Mouse (Mus musculus) lung, postnatal 14 days (tissue): ENCODE results near the gene 4930548H24Rik.
"Not testable (repeated sequence)": the region's sequence is repeated elsewhere in the genome, so short reads cannot be mapped to it uniquely, and the experiment has no call there.

Source experiments
- DNase-seq: peaks from one replicate; pipeline ENCODE4 v3.0.0; 2021

Gene 4930548H24Rik

DNA sequence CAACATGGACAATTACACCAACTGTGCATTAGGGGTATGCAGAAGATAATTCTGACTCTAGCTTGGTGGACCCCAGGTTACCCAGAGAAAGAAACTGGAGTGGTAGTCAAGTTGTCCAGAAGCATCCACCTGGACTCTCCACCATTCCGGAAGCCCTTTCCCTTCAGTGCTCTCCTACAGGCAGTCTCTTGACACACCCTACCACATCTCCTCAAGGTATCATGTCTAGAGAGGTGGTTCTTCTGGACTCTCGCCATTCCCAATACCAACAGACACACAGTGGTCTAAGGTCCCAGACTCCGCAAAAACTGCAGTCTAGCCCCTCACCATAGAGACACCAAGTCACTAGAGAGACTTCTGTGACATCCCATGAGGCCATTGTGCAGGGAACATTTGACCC, at the start of gene 4930548H24Rik:
Gene 4930548H24Rik (plus strand): TSS at position 301 of the 400 bp plus-strand sequence.
- DNase-seq: no peak

DNA sequence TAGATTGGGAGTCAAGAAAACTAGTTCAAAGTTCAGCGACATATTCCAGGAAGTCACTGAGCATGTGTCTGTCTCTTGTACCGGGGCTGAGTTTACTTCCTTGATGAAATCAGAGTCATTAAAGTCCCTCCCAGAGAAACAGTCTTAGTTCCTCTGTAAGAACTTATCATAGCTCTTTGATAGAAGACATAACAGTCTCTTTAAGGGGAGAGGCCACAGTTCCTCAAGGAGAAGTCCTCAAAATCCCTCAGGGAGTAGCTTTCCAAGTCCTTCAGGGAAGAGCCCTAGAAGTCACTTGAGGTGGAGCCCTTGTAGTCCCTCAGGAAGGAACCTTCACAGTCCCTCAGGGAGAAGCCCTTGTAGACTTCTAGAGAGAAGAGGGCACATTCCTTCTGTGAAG, 34.2 kb upstream of the 4930548H24Rik start:
- peak; percentile 25 for DNase-seq

DNA sequence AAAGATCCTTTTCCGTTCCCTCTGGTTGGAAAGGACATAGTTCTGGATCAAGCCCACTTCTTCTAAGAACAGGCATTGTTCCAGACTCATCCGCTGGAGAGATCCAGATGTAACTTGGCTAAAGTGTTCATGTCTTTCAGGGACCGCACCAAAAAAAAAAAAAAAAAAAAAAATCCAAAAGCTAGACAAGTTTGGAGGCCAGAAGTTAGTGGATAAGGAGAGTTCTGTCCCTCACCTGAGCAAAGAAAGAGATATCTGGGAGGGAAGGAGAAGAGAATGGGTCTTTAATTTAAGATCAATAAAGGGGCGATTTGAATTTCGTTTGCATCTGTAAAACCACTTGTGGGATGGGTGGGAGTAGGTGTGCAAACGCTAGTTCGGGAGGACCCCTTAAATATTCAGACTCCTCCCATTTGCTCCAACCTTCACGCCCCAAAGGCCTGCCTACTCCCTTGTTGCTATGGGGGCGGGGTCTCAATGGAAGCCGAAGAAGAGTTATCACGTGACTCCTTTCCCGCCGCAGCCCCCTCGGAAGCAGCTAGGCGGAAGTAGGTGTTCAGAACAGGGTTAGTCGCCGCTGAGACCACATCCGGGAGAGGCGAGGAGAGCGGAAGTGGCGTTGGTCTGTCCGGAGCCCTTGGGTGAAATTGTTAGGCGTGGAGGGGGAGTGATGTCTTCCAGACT, 33.5 kb upstream of the 4930548H24Rik start, which contains the start of gene Zfp512:
Gene Zfp512 (plus strand): TSS at position 554 of the 684 bp plus-strand sequence.
- peak; percentile 93 for DNase-seq

DNA sequence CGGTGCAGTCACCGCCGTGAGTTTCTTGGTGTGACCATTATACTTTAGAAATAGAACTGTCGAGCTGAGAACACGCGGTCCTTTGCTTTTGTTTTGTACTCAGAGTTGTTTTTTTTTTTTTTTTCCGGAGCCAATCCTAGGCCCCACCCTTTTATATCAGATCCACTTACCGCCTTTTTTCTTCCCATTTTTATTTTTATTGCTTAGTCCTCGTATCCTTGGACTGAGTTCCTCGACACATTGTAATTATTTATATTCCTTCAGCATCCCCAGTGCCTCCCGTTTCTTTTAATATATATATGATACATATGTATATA, 33.0 kb upstream of the 4930548H24Rik start:
- no peak for DNase-seq

DNA sequence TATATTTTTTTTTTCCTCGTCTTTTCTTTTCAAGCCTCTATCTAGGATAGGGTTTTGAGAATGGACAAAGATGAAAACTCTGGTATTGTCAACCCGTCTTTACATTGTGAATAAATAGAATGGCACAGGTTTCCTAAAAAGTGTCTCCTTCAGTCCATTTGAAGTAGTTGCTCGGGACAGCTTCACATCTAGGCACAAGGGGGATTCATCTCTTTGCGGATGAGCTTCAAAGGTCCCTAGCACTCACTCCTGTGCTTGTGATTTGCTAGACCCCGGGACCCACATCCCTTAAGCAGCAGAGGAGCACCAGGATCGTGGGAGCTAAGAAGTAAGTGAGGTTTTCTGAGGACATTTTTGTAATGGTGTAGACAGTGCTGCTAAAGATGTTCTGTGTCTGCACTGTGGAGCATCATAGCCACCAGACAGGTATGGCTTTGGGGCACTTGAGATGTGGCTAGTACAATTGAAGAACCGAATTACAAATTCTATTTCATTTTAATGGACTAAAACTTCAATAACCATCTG, 32.6 kb upstream of the 4930548H24Rik start:
- no peak for DNase-seq

DNA sequence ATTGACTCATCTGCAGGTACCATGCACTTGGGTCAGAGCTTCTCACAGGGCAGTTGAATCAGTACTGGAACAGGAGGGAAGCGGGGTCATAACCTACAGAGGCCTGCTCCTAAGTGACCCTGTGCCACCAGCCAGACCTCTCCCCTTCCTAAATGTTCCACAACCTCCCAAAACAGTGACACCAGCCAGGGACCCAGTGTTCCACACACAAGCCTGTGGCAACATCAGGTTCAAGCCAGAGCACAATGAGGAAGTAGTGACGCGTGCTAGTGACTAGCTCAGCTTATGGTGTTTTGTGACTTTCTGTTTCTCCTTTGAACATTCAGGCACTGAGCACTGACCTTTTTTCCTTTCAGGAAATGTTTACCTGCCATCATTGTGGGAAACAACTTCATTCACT, 17.7 kb upstream of the 4930548H24Rik start:
- DNase-seq: no peak

DNA sequence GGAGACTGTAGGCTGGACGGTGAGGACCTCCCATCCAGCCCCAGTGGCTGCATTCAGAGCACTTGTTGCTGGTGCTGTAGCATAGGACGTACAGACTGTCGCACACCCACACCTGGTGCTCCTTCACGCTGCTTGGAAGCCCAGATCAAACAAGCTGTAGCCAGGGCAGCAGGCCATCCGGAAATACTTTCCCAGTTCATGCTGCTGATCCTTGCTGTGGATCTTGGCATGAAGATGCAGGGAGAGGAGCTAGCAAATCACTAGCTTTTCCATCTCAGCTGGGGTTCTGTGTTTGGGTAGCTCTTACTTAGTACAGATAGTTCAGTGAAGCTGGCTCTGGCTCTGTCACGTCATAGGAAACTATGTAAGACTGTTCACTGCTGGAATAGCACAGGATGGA, 15.8 kb upstream of the 4930548H24Rik start:
- no peak for DNase-seq

DNA sequence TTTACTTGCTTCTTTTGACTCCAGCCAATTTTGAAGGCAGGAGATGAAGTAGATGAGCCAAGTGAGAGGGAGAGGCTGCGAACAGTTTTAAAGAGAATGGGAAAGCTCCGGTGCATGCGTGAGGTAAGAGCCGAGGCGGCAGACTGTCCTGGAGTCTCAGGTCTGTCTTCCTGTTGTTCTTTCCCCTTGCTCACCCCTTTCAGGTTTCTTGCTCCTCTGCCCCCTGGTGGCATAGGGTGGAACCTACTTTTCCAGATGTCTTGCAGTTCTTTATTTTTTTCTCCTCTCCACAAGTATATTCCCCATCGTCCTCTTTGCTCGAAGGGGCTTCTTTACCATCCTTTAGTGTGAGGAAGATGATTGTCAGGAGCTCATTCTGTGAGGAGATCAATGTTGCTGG, 15.2 kb upstream of the 4930548H24Rik start:
- DNase-seq: peak; percentile 72

DNA sequence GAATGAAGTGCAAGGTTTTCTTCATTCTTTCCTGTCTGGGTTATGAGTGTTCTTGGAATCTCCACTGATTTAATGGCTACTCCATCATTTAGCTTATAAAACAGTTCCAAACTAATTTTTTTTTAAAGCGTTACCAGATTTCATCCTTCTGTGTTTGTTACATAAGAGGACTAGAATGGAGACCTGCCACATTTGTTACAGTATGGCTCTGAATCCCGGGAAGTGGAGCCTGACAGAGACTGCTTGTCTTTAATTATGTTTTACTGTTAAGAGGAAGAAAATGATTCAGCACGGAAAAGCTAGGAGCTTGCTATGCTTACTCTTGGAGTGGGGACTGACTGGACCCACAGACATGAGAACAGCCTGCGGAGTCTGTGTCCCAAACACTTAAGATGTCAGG, 5.0 kb upstream of the 4930548H24Rik start:
- no peak for DNase-seq

DNA sequence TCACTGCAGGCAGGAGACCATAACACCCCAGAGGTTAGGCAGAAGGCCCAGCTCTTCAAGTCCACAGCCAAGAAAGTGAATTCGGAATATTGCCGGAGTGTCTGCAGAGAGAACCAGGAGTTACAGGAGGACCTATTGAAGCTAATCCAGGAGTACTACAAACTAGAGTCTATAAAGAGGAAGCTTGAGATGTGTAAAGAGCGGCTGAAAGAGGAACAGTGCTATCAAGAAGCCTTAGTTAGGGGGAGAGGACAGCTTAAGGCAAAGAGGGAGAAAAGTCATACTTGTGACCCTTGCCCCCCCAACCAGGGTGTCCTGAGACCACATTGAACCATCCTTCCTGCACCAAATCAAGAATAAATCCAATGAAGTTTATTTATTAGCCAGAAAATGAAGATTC, 2.3 kb downstream of the 4930548H24Rik start:
- no peak for DNase-seq

DNA sequence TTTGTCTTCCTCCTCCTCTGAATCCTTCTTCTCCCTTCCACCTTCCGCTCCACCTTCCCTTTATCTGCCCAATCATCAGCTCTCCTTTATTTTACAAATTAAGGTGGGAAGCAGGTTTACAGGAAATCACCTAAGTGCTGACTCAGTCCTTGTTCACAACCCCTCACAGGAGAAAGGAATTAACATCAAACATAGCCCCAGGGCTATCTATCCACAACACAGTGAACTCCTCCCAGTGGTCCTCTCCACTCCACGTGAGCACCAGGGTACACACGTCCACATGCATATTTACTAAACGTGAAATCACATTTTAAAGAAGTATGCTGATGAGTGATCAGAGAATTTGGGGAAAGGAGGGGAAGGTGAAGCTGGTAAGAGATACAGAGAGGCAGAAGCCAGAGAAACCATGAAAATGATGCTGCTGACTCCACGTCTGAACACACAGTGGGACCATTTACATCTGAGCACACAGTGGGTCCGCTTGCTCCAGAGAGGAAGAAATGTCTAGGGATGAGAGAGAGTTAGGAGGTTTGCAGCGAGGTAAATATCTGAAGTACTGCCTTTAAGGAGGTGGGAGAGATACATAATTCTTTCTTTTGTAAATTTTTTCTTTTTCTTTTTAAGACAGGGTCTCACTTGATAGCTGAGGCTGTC, 3.7 kb downstream of the 4930548H24Rik start:
- DNase-seq: no peak

DNA sequence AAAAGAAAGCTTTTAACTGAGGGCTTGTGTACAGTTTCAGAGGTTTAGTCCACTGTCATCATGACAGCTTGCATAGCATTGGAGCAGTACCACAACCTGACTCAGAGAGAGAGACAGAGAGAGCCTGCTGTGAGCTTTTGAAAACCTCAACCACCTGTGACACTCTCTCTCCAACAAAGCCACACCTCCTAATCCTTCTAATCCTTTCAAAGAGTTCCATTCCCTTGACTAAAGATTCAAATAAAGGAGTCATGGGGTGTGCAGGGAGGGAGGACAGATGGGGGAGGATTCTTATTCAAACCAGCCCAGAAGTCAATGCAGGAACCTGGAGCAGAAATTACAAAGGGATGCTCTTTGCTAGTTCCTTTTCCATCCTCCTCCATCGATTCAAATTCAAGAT, 6.5 kb downstream of the 4930548H24Rik start:
- DNase-seq: no peak

DNA sequence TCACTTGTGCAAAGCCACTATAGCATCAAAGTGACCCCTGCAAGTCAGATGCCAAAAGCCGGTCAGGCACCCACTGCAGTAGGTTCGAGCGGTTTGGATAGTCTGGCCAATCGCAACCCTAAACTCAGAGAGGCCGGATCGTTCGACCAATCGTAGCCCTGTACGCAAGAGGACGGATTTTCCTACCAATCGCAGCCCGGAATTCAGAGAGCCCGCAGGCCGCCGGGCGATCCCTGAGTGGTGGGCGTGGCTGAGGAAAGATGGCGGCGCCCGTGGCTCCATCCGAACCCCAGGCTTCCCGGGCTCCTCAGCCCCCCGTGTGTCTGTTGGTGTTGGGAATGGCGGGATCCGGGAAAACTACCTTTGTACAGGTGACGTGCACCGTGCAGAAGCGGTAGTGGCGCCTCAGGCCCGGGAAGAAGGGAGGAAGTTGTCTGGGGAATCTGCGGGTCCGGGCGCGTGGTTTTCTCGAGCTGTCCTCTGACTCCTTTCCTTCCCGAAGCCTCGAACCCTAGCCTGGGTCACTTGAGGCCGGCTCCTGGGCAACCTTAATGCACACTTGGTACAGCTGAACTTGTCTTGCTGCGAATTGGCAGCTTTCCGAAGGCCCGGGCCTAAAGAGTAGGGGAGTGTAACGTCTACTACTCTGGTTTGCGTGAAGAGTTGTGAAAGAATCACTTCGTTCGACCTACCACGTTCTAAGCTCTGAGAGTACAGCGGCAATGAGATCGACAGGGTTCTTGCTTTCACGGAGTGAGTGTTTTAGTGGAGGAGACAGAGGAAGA, 9.2 kb downstream of the 4930548H24Rik start, which contains the start of gene Gpn1:
Gene Gpn1 (plus strand): TSS at position 229 of the 785 bp plus-strand sequence.
- DNase-seq: peak; percentile 90

DNA sequence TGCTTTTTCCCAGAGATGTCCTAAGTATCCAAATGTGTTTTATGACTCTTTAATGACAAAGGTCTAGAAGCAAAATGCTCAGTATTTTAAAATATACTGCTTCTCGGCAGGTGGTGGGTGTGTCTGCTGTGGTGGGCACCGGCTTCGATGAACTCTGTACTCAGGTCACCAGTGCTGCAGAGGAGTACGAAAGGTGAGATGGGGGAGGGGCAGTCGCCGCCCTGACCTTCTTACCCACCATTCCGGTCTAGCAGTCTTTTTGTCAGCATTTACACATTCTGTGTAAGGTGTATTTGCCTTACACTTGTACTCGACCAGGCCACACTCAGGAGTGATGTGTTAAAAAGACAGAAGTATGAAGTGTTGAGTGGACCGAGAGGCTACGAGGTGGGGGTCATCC, 19.3 kb downstream of the 4930548H24Rik start:
- DNase-seq: no peak

DNA sequence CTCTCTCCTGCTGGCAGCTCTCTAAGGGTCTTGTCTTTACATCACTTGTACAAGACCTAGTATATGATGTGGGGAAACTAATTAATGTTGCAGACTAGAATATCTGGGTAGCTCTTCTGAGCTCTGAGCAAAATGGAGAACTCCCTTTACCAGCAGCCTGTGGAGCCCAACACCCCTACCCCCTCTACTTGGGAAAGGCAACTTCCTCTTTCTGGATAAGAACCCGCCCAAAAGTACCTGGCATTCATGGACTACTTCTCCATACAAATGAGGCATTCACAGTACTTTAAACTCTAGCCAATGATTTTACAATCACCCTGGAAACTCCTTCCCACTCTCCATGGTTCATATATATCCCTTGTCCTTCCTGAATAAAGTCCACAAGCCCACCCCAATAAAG, 26.9 kb downstream of the 4930548H24Rik start:
- DNase-seq: no peak

DNA sequence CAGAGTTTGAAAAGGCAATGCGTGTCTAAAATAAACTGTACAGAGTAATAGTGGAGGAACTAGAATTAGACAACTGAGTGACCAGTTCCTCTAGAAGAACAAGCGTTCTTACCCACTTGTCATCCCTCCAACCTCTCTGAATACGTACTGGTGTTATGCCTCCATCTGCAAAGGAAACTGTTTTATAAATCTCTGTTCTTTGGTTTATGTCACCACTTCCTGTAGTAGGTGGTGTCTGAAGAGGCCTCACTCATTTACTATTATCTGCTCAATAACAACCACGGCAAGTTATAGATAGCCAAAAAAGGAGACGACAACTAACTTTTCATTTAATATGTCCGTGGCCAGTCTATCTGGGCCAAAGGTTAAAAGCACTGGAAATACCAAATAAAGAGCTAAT, 35.0 kb downstream of the 4930548H24Rik start:
- DNase-seq: no peak

DNA sequence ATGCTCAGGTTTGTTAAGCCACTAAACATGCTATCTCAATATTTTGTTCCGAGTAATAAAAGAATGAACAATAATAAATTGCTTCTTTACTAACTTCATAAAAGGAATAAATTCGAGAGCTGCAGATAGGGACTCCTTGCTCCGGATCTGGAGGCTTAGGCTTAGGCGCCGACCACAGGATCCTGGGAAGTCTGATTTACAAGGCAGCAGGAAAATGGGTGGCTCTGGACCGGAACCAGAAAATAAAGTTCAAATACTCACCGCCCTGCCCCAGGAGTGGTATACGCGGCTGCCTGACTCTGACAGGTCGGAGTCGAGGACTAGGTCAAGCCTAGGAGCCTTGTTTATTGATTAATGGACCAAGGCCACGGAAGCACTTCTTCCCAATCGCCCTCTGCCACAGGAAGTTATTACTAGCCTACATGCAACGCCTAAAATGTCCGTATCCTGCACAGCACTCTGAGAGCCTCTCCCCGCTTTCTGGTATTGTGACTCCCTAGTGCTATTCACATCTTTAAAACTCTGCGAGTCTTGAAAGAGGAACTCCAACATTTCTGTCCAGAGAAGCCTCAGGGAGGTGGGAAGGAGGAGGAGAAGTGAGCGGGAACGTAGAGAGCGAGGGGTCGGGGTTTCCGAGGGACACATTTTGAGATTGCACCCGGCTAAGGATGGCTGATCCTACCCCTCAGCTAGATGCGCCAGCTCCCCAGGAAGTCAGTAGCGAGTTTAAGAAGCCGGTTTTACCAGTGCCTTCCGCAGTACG, 41.0 kb downstream of the 4930548H24Rik start, which contains the start of gene Slc4a1ap:
Gene Slc4a1ap (plus strand): TSS at position 642 of the 763 bp plus-strand sequence.
- DNase-seq: peak; percentile 83

DNA sequence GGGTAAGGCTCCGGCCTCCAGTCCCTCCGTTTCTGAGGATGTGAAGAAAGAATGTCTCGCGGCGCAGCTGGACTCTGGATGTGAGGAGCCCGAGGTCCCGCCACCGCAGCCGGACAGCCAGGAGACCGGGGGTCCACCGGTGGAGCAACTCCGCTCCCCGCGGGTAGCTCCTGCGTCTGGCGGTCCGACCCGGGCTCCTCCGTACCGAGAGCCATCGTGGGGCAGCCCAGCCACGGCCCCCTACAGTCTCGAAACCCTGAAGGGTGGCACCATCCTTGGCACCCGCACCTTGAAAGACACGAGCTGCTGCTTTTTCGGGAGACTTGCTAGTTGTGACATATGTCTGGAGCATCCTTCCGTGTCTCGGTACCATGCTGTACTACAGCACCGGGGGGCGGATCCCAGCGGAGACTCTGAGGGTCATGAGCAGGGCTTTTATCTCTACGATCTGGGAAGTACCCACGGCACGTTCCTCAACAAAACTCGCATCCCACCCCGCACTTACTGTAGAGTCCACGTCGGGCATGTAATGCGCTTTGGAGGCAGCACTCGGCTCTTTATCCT, 41.7 kb downstream of the 4930548H24Rik start:
- no peak for DNase-seq

DNA sequence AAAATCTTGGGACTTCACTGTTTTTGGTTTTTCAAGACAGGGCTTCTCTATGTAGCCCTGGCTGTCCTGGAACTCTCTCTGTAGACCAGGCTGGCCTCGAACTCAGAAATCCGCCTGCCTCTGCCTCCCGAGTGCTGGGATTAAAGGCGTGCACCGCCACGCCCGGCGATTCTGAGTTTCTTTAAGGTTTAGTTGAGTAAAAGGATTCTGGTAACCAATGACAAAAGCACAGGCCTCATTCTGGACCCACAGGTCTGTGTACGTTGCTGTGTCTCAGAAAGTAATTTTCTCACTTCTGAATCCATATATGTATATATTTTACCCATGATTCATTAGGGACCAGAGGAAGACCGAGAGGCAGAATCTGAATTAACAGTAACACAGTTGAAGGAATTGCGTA, 42.2 kb downstream of the 4930548H24Rik start, which contains the start of gene Supt7l:
Gene Supt7l (minus strand): TSS at position 101 of the 400 bp plus-strand sequence.
- not testable (repeated sequence) for DNase-seq

DNA sequence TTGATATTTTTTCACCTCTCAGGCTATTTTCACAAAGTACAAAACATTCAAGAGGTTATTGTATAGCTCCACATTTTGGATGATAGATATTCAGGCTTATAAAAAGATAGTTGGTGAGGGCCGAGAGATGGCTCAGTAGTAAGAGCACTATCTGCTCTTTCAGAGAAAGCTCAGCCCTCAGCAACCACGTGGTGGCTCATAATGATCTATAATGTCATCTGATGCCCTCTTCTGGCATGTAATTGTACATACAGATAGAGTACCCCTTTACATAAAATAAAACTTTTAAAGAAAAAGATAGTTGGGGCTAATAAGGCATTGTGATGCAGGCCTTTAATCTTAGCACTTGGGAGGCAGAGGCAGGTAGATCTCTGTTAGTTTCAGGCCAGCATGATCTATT, 43.0 kb downstream of the 4930548H24Rik start:
- DNase-seq: no peak

DNA sequence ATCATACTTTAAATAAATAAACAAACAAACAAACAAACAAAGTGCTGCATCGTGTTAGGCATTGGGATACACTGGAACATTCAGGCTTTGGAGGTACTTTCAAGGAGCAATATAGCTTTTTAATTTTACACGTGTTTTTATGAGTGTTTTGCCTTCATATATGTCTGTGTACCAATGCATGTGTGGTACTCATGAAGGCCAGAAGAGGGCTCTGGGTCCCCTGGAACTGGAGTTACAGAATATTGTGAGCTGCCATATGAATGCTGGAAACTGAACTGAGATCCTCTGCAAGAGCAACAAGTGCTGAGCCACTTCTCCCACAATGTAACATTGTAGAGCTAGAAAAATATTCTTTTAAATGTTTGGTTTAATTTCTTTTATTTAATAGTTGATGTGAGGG, 49.7 kb downstream of the 4930548H24Rik start:
- no peak for DNase-seq
